Mouse (Mus musculus) adrenal gland, adult (tissue): ENCODE data around the gene Rad51b.

Source experiments
- DNase-seq, 2 experiments: peaks; one replicate each; pipeline ENCODE4 v3.0.0; 2022 to 2023; ENCODE audit warnings: low spot score in 1 of 2; ENCODE audit not compliant: inconsistent age in 2 of 2

Rad51b gene

DNA sequence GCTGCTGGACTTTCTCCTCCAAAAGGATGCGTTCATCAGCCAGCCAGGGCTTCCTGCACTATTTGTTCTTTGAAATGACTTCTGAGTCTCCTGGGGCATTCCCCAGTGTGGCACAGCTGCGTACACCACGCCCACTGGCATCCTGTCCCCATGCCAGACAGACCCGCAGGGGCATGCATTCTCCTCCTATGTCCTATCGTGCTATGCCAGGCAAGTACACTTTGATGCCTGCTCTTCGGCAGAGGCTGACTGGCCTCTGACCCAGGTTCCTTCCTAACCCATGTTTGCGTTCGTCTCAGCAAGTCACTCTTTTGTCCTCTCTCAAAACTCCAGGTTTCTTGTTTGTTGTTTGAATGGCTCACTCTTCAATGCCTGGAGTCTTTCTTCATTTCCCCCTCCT is 454.7 kb downstream of the Rad51b start:
- peak; percentile 49 to 69 for DNase-seq

- DNase-seq = no peak
Observed at GRCm38 (mm10) chr12:79752189-79752588, 455.1 kb downstream of the Rad51b start.

- DNase-seq = peak in 1 of 2 experiments; percentile 57
Observed at GRCm38 (mm10) chr12:79755617-79756016, 458.5 kb downstream of the Rad51b start.

- DNase-seq = peak; percentile 44 to 76
Observed at GRCm38 (mm10) chr12:79756352-79756751, 459.3 kb downstream of the Rad51b start.

DNA sequence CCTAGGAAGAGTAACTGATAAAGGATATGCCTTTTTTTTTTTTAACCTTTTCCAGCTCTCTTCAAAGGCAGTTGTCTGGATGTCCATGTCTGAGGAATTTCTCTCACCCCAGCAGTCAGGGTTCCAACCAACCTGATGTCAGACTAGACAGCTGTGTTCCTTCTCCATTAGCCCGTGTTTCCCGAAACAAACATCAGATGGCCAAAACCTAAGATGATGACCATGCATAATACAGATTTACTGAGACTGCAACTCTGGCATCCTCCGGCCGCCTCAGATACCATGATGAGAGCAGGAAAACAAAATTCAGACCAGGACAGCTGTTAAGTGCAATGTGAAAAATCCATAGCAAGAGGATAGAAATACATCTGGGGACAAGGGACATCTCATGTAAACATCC is 460.7 kb downstream of the Rad51b start:
- DNase-seq = no peak

DNA sequence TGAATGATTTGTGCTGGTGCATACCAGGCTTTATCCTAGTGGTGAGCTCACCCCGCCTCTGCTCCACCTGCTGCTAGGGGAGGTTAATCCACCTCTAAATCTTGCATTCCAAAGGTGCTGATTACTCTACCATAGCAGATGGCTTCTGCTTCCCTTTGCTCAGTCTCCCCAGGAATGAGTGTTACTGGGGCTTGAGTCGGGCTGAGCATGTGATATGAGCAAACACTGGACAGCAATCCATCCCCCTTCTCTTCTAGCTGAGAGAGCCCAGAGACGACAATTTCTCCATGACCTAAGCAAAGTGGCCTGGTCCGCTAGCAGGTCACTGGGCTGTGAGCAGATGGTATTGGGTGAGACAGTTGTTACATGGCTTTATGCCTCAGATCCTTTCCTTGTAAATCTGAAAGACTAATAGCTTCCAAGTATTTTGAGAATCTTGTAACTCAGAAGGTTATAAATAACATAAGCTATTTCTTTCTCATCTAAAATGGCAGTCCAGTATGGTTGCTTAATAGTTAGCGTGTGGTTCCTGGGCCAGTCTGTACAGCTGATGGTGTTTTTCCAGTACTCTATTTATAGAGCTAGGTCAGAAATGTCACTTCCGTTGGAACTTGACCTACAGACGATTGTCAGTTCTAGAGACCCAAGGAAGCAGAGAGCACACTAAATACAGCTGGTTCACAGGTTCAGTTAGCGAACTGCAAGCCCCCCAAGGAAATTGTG is 462.3 kb downstream of the Rad51b start:
- DNase-seq = peak in 1 of 2 experiments; percentile 66

GRCm38 (mm10) chr12:79761217-79761616 is 464.1 kb downstream of the Rad51b start:
- DNase-seq = no peak

DNA sequence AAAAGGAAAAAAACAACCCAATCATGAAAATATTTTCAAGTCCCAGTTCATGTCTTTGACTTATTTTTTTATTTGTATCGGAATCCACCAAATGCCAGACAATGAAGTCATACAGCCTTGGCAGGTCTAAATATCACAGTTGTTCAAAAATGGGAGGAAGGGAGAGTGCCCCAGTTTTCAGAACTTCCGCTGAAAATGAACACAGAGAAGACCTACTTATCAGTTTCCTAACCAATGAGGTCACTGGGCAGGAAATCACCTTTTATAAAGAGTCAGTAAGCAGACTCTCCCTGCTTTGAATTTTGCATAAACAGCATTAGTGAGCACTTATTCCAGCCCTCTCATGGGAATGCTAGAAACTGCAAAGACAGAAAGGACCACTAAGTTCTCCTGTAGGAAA is 465.0 kb downstream of the Rad51b start:
- DNase-seq = peak in 1 of 2 experiments; percentile 56

GRCm38 (mm10) chr12:79762570-79763275 is 465.6 kb downstream of the Rad51b start:
- DNase-seq = no peak

DNA sequence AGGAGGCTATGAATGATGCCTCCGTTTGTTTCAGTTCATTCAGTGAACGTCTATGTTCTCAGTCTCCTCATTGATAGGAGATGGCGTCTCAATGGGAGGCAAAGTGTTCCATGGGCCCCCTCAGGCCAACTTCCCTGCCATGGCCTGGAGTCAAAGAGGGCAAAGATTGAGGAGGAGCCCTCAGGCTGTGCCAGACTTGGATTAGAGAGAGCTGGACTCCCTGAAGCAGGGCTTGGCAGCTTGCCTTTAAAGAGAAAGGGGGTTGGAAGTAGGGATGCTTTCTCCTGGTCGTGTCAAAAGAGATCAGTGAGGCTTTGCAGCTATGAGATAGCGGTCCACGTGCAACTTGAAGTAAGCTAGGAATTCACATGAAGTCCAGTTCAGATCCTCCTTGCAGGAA is 469.0 kb downstream of the Rad51b start:
- peak in 1 of 2 experiments; percentile 59 for DNase-seq

GRCm38 (mm10) chr12:79768741-79769322 is 471.8 kb downstream of the Rad51b start:
- DNase-seq = no peak

DNA sequence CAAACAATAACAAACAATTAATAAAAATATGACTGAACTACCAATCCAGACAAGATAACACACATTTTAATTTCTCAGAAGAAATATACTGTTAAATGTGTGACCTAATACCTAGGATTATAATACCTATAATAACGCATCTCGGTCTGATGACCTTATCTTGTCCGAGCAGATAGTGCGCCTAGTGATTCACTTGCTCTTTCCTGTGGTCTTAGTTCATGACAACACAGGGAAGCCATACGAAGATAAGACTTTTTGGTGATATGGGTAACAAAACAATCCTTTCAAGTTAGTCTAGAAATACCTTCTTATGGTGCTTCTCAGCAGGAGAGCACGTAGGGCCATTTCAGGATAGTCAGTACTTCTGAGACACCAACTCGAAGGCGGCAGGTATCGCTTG is 472.7 kb downstream of the Rad51b start:
- no peak for DNase-seq

- DNase-seq = no peak
Observed at GRCm38 (mm10) chr12:79771194-79771593, 474.1 kb downstream of the Rad51b start.

DNA sequence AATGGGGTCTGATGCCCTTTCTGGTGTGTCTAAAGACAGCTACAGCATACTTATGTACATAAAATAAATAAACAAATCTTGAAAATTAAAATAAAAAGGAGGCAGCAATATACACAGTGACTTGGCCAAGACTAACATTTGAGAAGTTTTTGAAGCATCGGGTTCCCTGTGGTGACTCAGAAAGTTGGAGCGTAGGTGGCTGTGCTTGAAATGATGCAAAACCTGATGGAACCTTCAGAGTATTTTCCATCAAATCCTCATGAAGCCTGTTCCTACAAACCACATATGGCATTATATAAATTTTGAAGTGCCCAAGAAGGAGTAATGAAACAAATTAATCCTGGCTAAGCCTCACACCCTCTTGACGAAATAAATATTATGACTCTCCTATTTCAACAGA is 474.7 kb downstream of the Rad51b start:
- no peak for DNase-seq

DNA sequence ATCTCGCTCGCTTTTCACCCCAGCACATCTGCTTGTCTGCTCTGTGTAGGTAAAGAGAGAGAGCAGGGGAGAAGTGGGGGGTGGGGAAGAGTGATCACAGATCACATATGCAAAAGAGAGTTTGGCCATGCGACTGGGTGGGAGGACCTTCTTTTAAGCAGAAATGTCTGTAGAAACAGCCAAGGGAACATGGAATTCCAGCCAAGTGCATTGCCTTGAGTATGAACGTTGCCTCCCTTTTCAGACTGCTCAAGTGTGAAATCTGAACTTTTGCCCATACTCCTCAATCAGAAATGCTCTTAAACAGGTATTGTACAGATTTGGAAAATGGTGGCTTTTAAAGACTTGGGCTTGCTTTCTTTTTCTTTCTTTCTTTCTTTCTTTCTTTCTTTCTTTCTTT is 476.2 kb downstream of the Rad51b start:
- peak in 1 of 2 experiments; percentile 45 for DNase-seq

- DNase-seq = no peak
Observed at GRCm38 (mm10) chr12:79774571-79774970, 477.5 kb downstream of the Rad51b start.

DNA sequence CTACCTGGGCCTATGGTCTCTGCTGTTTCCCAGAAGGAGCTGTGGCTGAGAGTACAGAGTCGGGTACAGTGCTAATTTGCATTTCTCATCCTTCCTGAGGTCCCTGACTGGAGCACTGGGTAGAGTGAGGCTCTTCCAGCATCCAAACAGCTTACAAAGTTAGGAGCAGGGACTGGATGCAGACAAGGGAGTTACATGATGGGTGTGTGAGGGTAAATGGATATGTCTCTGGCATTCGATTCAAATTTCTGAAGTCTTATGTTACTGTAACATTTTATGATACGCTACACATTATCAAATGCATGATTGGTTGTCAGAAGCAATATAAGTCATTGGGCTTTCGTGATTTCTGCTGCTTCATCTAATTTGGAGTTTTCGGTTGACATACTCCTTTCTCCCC is 479.7 kb downstream of the Rad51b start:
- DNase-seq = no peak

- DNase-seq = no peak
Observed at GRCm38 (mm10) chr12:79780745-79781144, 483.7 kb downstream of the Rad51b start.

- no peak for DNase-seq
Observed at GRCm38 (mm10) chr12:79781788-79782187, 484.7 kb downstream of the Rad51b start.

DNA sequence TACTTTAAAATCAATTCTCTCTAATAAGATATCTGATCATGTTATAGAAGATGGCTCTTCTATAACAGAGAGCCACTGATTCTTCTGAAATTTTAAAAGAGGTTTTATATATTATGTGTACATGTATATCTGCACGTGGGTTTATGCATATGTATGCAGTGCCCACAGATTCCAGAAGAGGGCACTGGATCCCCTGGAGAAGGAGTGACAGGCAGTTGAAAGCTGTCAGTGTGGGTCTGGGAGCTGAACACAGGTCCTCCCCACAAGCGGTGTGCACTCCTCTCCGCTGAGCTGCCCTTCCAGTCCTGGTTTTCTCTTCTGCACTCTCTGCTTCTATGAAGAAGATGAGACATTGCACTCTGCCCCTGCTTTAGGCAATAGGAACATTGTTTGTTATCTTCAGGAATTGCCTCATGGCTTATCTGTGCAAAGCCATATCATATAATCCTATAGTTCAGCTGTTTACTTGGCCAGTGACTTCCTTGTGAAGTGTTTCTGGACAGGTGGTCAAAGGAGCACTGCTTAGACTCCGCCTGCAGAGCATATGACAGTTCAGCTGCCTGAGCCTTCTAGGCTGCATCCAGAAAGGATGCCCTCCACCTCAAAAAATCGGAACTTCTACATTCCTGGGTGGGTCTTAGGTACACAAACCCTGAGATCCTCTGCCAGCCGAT is 485.5 kb downstream of the Rad51b start:
- DNase-seq = no peak

GRCm38 (mm10) chr12:79784159-79784558 is 487.1 kb downstream of the Rad51b start:
- no peak for DNase-seq

- DNase-seq = no peak
Observed at GRCm38 (mm10) chr12:79785691-79786090, 488.6 kb downstream of the Rad51b start.
